Mouse (Mus musculus) brain, embryonic 18.5 days (tissue): ENCODE results near the gene AI481877.
"Not testable (repeated sequence)": the region's sequence is repeated elsewhere in the genome, so short reads cannot be mapped to it uniquely, and the experiment has no call there.

Experiments
- DNase-seq: peaks from one replicate; pipeline ENCODE4 v3.0.0-alpha.2; 2012; ENCODE audit warnings: low read depth, low spot score

Gene AI481877

GRCm38 (mm10) chr4:59138507-59139033 is at the start of gene AI481877:
AI481877 (minus strand) TSS chr4:59138983.
- not testable (repeated sequence) for DNase-seq

- no peak for DNase-seq
These were observed 49.7 kb upstream of the AI481877 start for GRCm38 (mm10) chr4:59188474-59188801.

GRCm38 (mm10) chr4:59187289-59187688 is 48.5 kb upstream of the AI481877 start:
- no peak for DNase-seq

- no peak for DNase-seq
These were observed 46.9 kb upstream of the AI481877 start for GRCm38 (mm10) chr4:59185671-59186070.

- DNase-seq, result no peak
These were observed 42.8 kb upstream of the AI481877 start for GRCm38 (mm10) chr4:59181320-59182271.

GRCm38 (mm10) chr4:59177566-59177965 is 38.8 kb upstream of the AI481877 start:
- no peak for DNase-seq

- no peak for DNase-seq
These were observed 37.1 kb upstream of the AI481877 start for GRCm38 (mm10) chr4:59175929-59176328.

GRCm38 (mm10) chr4:59175003-59175402 is 36.2 kb upstream of the AI481877 start:
- DNase-seq, result no peak

GRCm38 (mm10) chr4:59173181-59173922 is 34.6 kb upstream of the AI481877 start:
- DNase-seq, result no peak

GRCm38 (mm10) chr4:59172616-59173015 is 33.8 kb upstream of the AI481877 start:
- no peak for DNase-seq

GRCm38 (mm10) chr4:59169981-59170380 is 31.2 kb upstream of the AI481877 start:
- DNase-seq, result no peak

- no peak for DNase-seq
These were observed 28.6 kb upstream of the AI481877 start for GRCm38 (mm10) chr4:59167251-59167847.

- no peak for DNase-seq
These were observed 25.3 kb upstream of the AI481877 start for GRCm38 (mm10) chr4:59164034-59164433.

GRCm38 (mm10) chr4:59160959-59161670 is 22.3 kb upstream of the AI481877 start:
- DNase-seq, result no peak

GRCm38 (mm10) chr4:59160289-59160688 is 21.5 kb upstream of the AI481877 start:
- no peak for DNase-seq

- DNase-seq, result no peak
These were observed 18.9 kb upstream of the AI481877 start for GRCm38 (mm10) chr4:59157654-59158053.

GRCm38 (mm10) chr4:59156897-59157592 is 18.3 kb upstream of the AI481877 start:
- DNase-seq, result no peak

GRCm38 (mm10) chr4:59151953-59152352 is 13.2 kb upstream of the AI481877 start:
- no peak for DNase-seq

GRCm38 (mm10) chr4:59150907-59151306 is 12.1 kb upstream of the AI481877 start:
- no peak for DNase-seq

GRCm38 (mm10) chr4:59149043-59149442 is 10.3 kb upstream of the AI481877 start:
- DNase-seq, result no peak

GRCm38 (mm10) chr4:59128935-59129334 is 9.8 kb downstream of the AI481877 start:
- DNase-seq, result no peak
